Mouse (Mus musculus): ENCODE measurements around the gene Zfp433. TPM values are rescaled to one million over a fixed set of nuclear protein-coding genes. Genes with fewer than 3 reads are reported as not detected.

Gene Zfp433
- polyA plus RNA-seq (2012; rRNA removed): 6.7 and 7.2 TPM in 2 replicates

DNA sequence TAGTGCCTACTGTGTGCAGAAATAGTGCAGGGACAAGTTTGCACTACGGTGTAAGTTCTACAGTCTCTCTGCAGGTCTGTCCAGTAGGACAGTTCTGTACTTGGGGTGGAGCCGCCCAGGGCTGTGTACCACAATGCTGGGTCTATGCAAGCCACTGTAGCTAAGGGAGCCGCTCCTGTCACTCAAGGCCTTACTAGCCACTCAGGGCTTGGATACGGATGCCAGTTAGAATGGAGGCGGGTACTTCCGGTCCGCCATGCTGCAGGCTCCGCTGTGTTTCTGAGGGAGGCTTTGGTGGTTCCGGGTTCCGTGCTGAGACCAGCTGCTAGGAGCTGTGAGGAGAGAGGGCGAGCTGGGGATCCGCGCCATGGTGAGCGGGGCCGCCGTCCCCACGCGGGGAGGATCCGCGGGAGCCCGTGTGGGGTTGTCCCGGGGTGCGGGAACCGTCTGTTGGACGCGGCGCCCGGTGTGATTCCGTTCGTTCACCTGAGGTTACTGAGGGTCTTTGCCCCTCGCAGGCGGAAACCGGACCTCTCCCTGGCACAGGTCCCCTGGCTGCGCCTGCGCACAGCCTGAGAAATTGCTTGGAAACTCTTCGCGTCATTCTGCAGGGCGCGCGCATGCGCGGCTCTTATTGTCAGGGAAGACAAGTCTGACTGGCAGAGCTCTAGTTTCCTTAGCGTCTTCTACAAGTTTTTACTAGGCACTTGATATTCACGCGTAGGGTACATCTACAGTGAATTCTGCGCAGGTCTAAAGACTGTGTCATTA, at the start of gene Zfp433:
Gene Zfp433, plus strand, starts transcription at position 295 of the 771 bp plus-strand sequence.

DNA sequence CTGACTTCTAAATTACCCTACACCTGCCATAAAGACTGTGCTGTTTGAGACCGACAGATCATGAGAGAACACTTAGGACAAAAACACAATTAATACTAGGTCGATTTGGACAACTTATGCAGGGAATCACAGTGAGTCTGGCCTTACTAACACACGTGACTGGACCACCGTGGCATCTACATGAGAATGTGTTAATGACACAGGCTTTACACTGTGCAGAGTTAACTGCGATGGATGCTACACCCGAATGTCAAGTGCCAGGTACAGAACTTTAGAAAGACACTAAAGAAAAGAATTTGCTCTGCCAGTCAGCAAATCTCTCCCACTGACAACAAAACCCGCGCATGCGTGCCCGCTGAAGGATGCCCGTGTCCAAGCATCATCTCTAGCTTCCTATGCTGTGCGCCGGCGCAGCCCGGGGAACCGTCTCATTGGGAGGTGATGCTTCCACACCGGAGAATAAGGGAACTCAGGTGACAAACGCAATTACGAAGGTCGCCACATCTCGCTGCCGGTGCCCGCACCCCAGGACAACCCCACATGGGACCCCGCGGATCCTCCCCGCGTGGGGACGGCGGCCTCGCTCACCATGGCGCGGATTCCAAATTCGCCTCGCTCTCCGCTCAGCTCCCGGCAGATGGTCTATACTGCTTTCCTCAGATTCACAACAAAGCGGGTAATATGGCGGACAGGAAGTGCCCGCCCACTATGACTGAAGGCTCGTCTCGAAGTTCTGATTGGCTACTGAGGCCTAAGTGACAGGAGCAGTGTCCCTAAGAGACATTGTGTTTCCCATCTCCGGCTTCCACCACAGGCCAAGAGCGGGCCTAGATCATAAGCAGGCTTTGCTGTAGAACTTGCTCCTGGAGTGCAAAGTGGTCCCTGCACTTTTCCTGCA, 66.1 kb downstream of the Zfp433 start, which contains the start of gene Gm3055:
Gene Gm3055, minus strand, starts transcription at position 656 of the 898 bp plus-strand sequence.

Other genes starting within 250 kb of the Zfp433 start
- gene Nfic, start 249.2 kb upstream of the Zfp433 start, polyA plus RNA-seq (2012; rRNA removed): 8.6 and 8.9 TPM in 2 replicates
- gene Celf5, start 222.1 kb upstream of the Zfp433 start, polyA plus RNA-seq (2012; rRNA removed): 300 and 400 TPM in 2 replicates
- gene Ncln, start 208.4 kb upstream of the Zfp433 start, polyA plus RNA-seq (2012; rRNA removed): 141 and 144 TPM in 2 replicates
- gene S1pr4, start 204.7 kb upstream of the Zfp433 start, polyA plus RNA-seq (2012; rRNA removed): 0.23 and 0.24 TPM in 2 replicates
- 0.74 and 0.98 TPM in 2 replicates for gene Gna15, start 180.6 kb upstream of the Zfp433 start, polyA plus RNA-seq (2012; rRNA removed)
- gene Gna11, start 159.6 kb upstream of the Zfp433 start, polyA plus RNA-seq (2012; rRNA removed): 115 and 121 TPM in 2 replicates
- gene Aes, start 145.3 kb upstream of the Zfp433 start, polyA plus RNA-seq (2012; rRNA removed): 591 and 640 TPM in 2 replicates
- 117 and 122 TPM in 2 replicates for gene Tle2, start 130.3 kb upstream of the Zfp433 start, polyA plus RNA-seq (2012; rRNA removed)
- 9.6 and 12.3 TPM in 2 replicates for gene Tle6, start 103.8 kb upstream of the Zfp433 start, polyA plus RNA-seq (2012; rRNA removed)
- 3.9 and 4.6 TPM in 2 replicates for gene BC025920, start 98.6 kb upstream of the Zfp433 start, polyA plus RNA-seq (2012; rRNA removed)
- 45.2 and 51.5 TPM in 2 replicates for gene Sirt6, start 77.0 kb upstream of the Zfp433 start, polyA plus RNA-seq (2012; rRNA removed)
- gene Ankrd24, start 76.3 kb upstream of the Zfp433 start, polyA plus RNA-seq (2012; rRNA removed): 121 and 135 TPM in 2 replicates
- 3.8 and 4.0 TPM in 2 replicates for gene Gm10778, start 55.8 kb upstream of the Zfp433 start, polyA plus RNA-seq (2012; rRNA removed)
- 11.3 and 14.0 TPM in 2 replicates for gene Gm3055, start 66.3 kb downstream of the Zfp433 start, polyA plus RNA-seq (2012; rRNA removed)
- 0.56 and 0.82 TPM in 2 replicates for gene Gm4767, start 107.4 kb downstream of the Zfp433 start, polyA plus RNA-seq (2012; rRNA removed)
- gene Gm32687, start 159.1 kb downstream of the Zfp433 start, polyA plus RNA-seq (2012; rRNA removed): 5.6 and 6.8 TPM in 2 replicates
- 4.2 and 4.4 TPM in 2 replicates for gene Zfp781, start 225.7 kb downstream of the Zfp433 start, polyA plus RNA-seq (2012; rRNA removed)